Mouse (Mus musculus) heart, postnatal 14 days (tissue): ENCODE data around the gene Tex36. TPM values are rescaled to one million over a fixed set of nuclear protein-coding genes. Genes with fewer than 3 reads are reported as not detected.

ENCODE experiments used
- total RNA-seq, 2 experiments: library from RNA; stranded (reverse); gene quantifications; 2 replicates each; pipeline ENCODE4 v1.2.3; 2021

Gene Tex36
- total RNA-seq, 2 experiments from 2014 or later, result not detected

Other genes starting within 250 kb of the Tex36 start
- 10 to 100 TPM; 11.1 to 14.4 TPM for gene Edrf1, start 35.4 kb upstream of the Tex36 start, total RNA-seq
- gene Mmp21, start 77.9 kb upstream of the Tex36 start, total RNA-seq, result not detected
- gene Bccip, start 107.2 kb upstream of the Tex36 start, total RNA-seq, result 10 to 100 TPM; 48.9 to 50.7 TPM
- gene Uros, start 107.9 kb upstream of the Tex36 start, total RNA-seq, result 10 to 100 TPM; 17.3 to 21.7 TPM
- gene Fank1, start 174.7 kb upstream of the Tex36 start, total RNA-seq, result under 1 TPM in 1 of 2 experiments, not detected in 1; 0.50 TPM
- gene Dhx32, start 180.6 kb upstream of the Tex36 start, total RNA-seq, result 10 to 100 TPM; 32.3 to 33.7 TPM